Mouse (Mus musculus) gastrocnemius, adult 8-10 months (tissue): ENCODE data around the gene Exoc5. TPM values are rescaled to one million over a fixed set of nuclear protein-coding genes. Genes with fewer than 3 reads are reported as not detected.
"Not testable (repeated sequence)": the region's sequence is repeated elsewhere in the genome, so short reads cannot be mapped to it uniquely, and the experiment has no call there.

Experiments
- DNase-seq, 2 experiments: peaks; one replicate each; pipeline ENCODE4 v3.0.0; 2022; ENCODE audit warnings: low spot score in 2 of 2
- total RNA-seq, 4 experiments: library from RNA; stranded (reverse); gene quantifications; 2 replicates each; pipeline ENCODE4 v1.2.4; 2022

The Exoc5 gene
- total RNA-seq, result 10 to 100 TPM; 17.0 to 21.9 (median 19.7) TPM

GRCm38 (mm10) chr14:49066274-49066823 is at the start of gene Exoc5:
Gene Exoc5, minus strand, starts transcription at chr14:49066653.
- DNase-seq, result peak; percentile 90

DNA sequence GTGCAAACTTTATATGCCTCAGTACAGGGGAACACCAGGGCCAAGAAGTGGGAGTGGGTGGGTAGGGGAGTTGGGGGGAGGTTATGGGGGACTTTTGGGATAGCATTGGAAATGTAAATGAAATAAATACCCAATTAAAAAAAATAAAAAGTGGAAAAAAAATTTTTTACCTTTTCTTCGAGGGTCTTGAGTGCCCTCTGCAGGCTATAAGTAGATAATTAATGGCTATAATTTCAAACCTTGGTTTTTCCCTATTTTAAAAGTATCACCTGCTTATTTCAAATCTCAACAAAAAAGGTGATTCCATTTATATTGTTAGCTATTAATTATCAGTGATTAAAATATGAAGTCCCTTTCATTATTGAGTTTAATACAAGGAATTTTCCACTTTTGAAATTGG is 25.3 kb upstream of the Exoc5 start:
- not testable (repeated sequence) for DNase-seq

DNA sequence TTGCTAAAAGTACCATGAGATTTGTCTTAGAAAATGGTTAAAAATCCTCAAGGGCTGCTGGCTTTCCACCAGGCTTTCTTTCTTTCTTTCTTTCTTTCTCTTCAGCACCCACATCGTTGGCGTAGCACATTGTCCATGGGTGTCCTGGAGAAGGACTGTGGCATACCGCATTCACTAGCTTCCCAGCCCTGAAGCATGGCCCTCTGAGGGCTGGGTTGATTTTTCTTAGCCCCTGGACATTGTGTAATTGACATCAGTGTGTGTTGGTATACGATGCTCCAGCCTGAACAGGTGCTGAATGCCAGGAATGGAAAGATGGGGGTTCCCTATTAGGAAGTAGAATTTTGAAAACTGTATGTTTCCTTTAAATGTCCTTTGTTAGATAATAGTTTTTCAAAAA is 24.8 kb upstream of the Exoc5 start:
- DNase-seq, result no peak

DNA sequence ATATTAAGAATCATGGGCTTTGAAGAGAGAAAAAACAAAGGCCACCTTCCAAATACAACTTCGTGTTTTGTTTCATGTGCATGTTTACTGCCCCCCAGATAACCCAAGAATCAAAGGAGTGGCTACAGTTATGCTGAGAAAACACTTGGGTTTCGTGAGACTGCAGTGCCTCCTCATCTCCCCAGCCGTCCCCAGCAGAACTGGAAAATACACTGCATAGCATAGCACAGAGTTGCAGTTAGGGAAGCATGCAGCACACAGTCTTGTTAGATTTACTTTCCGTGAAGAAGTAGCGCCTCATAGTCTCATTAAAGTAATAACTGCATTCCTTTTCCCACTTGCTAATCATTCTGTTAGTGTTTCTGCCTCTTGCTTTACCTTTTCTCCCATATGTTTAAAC is 23.6 kb upstream of the Exoc5 start:
- no peak for DNase-seq

- DNase-seq, result no peak
Observed at GRCm38 (mm10) chr14:49089461-49090058, 23.1 kb upstream of the Exoc5 start.

GRCm38 (mm10) chr14:49088155-49089048 is 21.9 kb upstream of the Exoc5 start:
- no peak for DNase-seq

- no peak for DNase-seq
Observed at GRCm38 (mm10) chr14:49086522-49086921, 20.1 kb upstream of the Exoc5 start.

DNA sequence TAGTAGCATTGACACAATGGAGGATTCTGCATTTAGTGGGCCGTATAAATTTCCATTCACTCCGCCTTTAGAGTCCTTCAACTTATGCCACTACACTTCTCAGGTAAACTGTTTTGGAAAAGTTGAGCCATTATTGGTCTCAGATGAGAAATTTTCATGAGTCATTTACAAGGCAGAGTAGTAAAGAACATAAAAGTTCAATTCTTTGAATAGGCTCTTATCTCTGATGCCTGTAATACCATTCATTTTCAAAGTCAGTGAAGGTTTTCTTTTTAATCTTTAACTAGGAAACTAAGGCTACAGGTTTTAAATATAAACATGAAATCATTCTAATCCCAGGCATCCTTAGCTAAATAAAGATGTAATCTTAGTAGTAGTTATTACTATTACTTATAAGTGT is 12.4 kb upstream of the Exoc5 start:
- DNase-seq, result no peak

- no peak for DNase-seq
Observed at GRCm38 (mm10) chr14:49074361-49074760, 7.9 kb upstream of the Exoc5 start.

DNA sequence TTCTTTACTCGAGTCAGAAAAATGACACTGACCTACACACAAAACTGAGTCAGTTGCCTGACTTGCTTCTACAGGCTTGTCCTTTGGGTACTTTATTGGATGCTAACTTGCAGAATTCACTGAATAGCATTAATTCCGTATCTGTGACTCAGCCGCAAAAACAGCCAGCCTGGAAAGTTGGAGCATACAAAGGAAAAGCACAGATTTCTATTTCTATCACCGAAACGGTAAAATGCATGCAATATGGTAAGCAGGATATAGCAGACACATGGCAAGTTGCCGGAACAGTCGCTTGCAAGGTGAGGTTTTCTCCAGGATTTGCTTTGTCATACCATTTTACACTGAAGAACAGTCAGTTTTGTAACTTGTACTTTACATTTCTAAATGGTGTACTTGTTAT is 7.4 kb upstream of the Exoc5 start:
- no peak for DNase-seq

- DNase-seq, result no peak
Observed at GRCm38 (mm10) chr14:49072837-49073236, 6.4 kb upstream of the Exoc5 start.

- DNase-seq, result peak; percentile 3 to 8
Observed at GRCm38 (mm10) chr14:49065529-49066273, 752 bp downstream of the Exoc5 start, which contains the start of gene Ap5m1. Gene Ap5m1, plus strand, starts transcription at chr14:49066097.

DNA sequence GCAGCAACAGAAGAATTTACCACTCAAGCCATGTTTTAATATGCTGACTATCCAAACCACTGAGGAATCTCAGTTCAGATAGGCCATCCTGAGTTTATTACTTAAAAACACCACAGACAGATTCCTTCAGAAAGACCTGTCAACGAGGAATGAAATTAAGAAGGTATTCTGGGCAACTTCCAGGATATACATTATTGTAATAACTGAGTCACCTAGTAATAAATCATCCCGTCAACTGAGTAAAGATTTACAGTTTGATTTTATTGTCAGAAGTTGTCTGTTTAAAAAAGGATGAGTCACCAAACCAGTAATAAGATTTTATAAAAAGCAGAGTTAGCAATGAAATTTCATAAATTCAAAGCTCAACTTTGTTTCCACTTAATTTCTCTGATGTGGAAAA is 2.6 kb downstream of the Exoc5 start:
- no peak for DNase-seq

DNA sequence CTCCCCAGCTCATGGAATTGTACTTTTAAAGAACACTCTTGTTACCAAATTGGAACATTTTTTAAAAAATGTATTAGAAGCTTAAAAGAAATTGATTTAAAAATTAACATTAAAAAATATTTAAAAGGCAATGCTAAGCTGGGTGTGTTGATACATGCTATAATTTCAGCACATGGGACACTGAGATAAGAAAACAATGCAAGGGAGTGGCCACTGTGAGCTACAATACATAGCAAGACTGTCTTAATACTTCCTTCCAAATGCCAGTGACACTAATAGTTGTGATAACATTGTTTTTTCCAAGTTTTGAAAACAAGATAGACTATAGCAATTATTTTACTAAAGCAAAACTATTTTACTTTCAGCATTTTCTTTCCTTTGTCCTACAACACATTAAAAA is 17.0 kb downstream of the Exoc5 start:
- no peak for DNase-seq

GRCm38 (mm10) chr14:49045610-49046009 is 20.8 kb downstream of the Exoc5 start:
- DNase-seq, result no peak

DNA sequence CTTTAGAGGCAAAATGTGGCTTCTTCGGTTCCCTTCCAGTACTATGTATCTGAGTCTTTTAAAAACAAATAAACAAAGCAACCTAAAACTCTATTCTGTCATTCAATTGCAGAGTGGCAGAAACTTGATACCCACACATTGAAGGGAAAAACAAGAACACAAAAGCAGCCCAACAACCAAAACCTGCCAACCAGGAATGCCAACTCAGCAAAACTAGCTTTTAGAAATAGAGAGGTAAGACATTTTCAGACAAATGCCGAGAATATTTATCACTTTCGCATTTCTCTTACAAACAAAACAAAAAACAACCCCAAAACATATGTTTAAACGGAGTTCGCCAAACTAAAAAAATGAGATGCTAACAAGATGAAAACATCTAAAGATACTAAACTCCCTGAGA is 37.5 kb downstream of the Exoc5 start:
- DNase-seq, result no peak

DNA sequence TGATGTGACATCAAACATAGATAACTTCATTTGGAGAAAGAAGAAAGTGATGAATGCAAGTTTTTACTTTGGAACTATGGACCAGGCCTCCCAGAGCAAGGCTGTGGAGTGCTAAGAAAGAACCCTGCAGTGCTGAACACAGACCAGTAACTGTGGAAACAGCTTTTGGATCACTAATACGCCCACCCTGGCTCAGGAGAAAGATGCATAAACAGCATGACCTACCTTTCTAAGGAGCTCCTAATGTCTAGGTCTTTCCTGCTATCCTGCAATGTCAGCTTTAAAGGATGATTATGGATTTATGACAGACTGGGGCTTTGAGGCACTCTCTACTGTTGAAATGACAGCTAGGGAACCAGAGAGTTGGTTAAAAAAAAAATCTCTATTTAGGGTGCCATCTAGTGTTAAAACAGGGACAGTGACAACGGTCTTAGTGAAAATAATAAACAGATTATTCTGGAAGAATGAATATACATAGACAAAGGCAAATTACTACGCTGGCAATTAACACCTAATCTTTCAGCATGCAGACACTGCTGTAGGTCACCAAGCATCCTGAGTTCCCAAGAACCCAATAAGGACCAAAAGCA is 38.6 kb downstream of the Exoc5 start:
- DNase-seq, result no peak

GRCm38 (mm10) chr14:49027040-49027778 is 39.2 kb downstream of the Exoc5 start:
- no peak for DNase-seq

- DNase-seq, result no peak
Observed at GRCm38 (mm10) chr14:49019765-49020164, 46.7 kb downstream of the Exoc5 start.

- DNase-seq, result no peak
Observed at GRCm38 (mm10) chr14:49008399-49009189, 57.9 kb downstream of the Exoc5 start.
